Mouse (Mus musculus) olfactory bulb, adult 2 months (tissue): ENCODE measurements around the gene Cyp3a59. TPM values are rescaled to one million over a fixed set of nuclear protein-coding genes. Genes with fewer than 3 reads are reported as not detected.
"Not testable (repeated sequence)": the region's sequence is repeated elsewhere in the genome, so short reads cannot be mapped to it uniquely, and the experiment has no call there.

Experiments
- H3K27ac ChIP-seq: fragments of 200-500 bp; 2 replicates; pipeline ENCODE4 v1.5.1; 2012; ENCODE audit warnings: low read depth, low read length; ENCODE audit not compliant: insufficient read depth
- H3K4me1 ChIP-seq: fragments of 200-500 bp; 2 replicates; pipeline ENCODE4 v1.6.1; 2012; ENCODE audit warnings: low read length; ENCODE audit not compliant: control insufficient read depth, insufficient read depth
- H3K4me3 ChIP-seq: fragments of 200-500 bp; 2 replicates; pipeline ENCODE4 v1.5.1; 2012; ENCODE audit warnings: mild to moderate bottlenecking, low read depth, low read length, moderate library complexity; ENCODE audit not compliant: insufficient read depth
- CTCF ChIP-seq: fragments of 200-500 bp; IDR thresholded peaks from 2 replicates; pipeline ENCODE4 v1.5.1; 2012; ENCODE audit warnings: low read depth, mild to moderate bottlenecking, low read length, moderate library complexity; ENCODE audit not compliant: insufficient read depth
- POLR2A ChIP-seq: fragments of 200-500 bp; IDR thresholded peaks from 2 replicates; pipeline ENCODE4 v1.6.1; 2012; ENCODE audit warnings: mild to moderate bottlenecking, low read depth, low read length, moderate library complexity; ENCODE audit not compliant: insufficient read depth
- WGBS: fragments of 180-500 bp; shearing (Covaris S2); methylation state at CpG from one replicate; pipeline ENCODE4 v1.1.7; 2018; 5-methylcytosine and 5-hydroxymethylcytosine counted together
- polyA plus RNA-seq: library from polyadenylated mRNA; stranded (reverse); fragments of >200 nt; gene quantifications from 2 replicates; pipeline ENCODE4 v1.2.4, GENCODE M21; 2012; ENCODE audit warnings: low replicate concordance; ENCODE audit not compliant: missing spikeins, insufficient read depth, insufficient read length

Cyp3a59 gene
- not detected in 2 replicates for polyA plus RNA-seq

DNA sequence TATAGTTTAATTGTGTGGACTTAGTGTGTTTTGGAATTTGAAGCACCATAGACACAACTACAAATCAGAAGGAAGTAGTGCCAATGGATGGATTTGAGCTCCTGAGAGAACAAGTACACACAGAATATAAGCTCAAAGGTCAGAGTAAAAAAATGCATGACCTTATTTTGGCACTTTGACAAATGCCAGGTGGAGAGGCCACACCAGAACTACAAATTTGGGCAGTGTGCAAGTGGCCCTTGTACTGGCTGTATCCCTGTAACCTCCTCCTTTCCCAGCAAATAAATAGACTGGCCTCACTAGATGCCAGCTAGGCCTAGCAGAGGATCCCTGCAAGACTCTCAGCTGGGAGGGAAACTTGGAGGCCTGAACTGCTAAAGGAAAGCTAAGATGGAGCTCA is at the start of gene Cyp3a59:
TSS of gene Cyp3a59 (plus strand) at position 313 of the 400 bp plus-strand sequence.
- H3K4me1 ChIP-seq, H3K4me3 ChIP-seq, H3K27ac ChIP-seq: not testable (repeated sequence)

DNA sequence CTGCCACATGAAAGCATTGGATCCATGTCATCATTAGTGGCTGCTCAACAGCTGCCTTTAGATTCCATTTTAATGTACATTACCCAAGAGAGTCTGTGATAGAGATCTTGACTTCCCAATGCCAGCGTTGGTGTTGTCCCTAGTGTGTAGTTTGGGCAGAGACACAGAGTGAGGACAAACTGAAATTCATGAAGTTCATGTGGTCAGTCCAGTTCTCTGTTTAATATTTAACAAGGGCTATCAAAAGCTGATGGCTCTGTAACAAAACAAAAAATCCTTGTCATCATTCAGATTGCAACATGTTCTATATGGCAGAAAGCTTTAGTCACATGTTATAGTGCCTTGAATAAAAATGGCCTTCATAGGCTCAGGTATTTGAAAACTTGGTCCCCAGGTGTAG is 9.0 kb upstream of the Cyp3a59 start:
- no peaks in the 10 kb centered on the region for H3K4me1 ChIP-seq
- TF ChIP-seq CTCF (no peak), POLR2A (no peak)
- no peak overlapping the region for H3K27ac ChIP-seq
- 57% methylated on average over 1 of the region's 1 CpGs for WGBS
- no peak overlapping the region for H3K4me3 ChIP-seq

DNA sequence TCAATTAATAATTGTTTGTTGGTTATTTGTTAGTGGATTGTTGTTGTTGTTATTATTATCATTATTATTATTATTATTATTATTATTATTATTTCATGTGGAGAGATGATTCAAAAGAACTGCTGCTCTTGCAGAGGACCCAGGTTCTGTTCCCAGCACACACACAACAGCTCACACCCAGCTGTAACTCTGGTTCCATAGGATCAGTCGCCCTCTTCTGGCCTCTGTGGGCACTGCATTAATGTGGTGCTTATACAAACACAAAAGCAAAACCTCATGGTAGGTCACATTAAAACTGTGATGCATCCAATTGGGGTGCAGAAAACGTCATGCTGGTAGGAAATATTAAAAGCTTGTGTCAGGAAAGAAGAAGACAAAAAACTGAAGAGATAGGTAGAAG is 68.8 kb downstream of the Cyp3a59 start:
- Histone ChIP-seq H3K4me1 (no peaks in the 10 kb centered on the region), H3K27ac (no peak overlapping the region), H3K4me3 (no peak overlapping the region)
- TF ChIP-seq CTCF (no peak), POLR2A (no peak)
- 37% methylated on average over 2 of the region's 2 CpGs for WGBS

DNA sequence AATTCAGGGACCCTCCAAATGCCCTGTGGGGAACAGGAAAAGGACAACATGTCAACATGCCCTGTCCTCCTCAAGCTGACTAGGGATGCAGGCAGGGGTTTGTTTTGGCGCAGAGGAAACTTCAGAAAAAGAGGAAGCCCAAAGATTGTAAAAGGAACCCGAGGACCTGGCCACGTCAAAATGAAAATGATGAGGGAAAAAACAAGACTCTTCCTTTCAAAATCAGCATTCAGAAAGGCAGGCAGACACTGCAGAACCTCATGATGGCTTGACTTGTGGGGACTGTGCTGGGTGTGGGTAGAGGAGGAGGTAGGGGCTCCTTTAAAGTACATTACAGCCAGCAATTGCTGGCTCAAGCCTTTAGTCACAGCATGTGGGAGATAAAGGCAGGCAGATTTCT is 71.4 kb downstream of the Cyp3a59 start:
- TF ChIP-seq CTCF (no peak), POLR2A (no peak)
- no peaks in the 10 kb centered on the region for H3K4me1 ChIP-seq
- H3K4me3 ChIP-seq, result no peak overlapping the region
- H3K27ac ChIP-seq, result no peak overlapping the region
- WGBS, result 71% methylated on average over 3 of the region's 3 CpGs

DNA sequence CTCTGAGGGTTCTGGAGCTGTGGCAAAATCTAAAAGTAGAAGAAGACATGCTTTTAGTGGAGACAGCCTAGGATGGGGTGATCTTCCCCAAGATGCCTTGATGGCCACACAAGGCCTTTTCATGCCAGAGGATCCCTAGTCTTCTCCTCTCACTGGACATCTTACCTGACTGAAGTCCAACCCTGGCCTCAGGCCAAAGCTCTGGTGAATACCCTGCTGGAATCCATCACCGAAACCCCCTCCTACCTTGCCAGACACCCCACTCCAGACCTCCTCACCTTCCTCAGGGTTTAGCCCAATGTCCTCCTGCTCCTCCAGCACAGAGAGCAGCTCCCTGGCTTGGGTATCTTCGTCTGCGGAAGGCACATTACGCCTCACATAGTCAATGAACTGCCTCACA is 79.3 kb downstream of the Cyp3a59 start:
- not testable (repeated sequence) for H3K4me1 ChIP-seq, H3K27ac ChIP-seq, H3K4me3 ChIP-seq
- 88% methylated on average over 4 of the region's 4 CpGs for WGBS

DNA sequence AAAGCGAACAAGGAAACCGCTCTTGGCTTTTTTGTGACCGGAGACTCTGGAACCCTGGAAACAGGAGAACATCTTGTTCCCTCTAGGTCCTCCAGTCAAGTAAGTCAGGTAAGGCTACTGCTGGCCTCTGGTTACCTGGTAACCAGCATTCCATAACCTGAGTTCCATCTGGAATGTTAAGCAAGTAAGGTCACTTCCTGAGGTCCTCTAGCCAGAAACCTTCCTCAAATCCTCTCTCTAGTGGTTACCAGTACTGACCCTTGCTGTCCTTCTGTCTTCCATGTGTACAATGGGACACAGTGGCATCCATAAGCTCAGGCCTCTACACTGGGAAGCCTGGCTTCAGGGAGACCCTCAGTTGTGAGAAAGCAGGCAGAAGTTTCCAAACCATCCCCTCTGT is 81.4 kb downstream of the Cyp3a59 start, which contains the start of gene Gm5565:
TSS of gene Gm5565 (minus strand) at position 101 of the 400 bp plus-strand sequence.
- not testable (repeated sequence) for H3K4me1 ChIP-seq, H3K4me3 ChIP-seq, H3K27ac ChIP-seq
- WGBS, result 92% methylated on average over 3 of the region's 3 CpGs

Other genes with a start within 250 kb of the Cyp3a59 start
- not detected in 2 replicates for gene Cyp3a11, start 199.3 kb upstream of the Cyp3a59 start, polyA plus RNA-seq
- gene Cyp3a25, start 69.6 kb upstream of the Cyp3a59 start, polyA plus RNA-seq, result not detected in 2 replicates
- gene Gm5565, start 81.3 kb downstream of the Cyp3a59 start, polyA plus RNA-seq, result not detected in 2 replicates
- not detected in 2 replicates for gene Gm6309, start 91.5 kb downstream of the Cyp3a59 start, polyA plus RNA-seq
- not detected in 2 replicates for gene 1700001J03Rik, start 106.0 kb downstream of the Cyp3a59 start, polyA plus RNA-seq
- gene Rnf6, start 142.3 kb downstream of the Cyp3a59 start, polyA plus RNA-seq, result not detected in 2 replicates
- not detected in 2 replicates for gene Cdk8, start 152.0 kb downstream of the Cyp3a59 start, polyA plus RNA-seq